Mouse (Mus musculus): ENCODE data around the gene Xlr3c. TPM values are rescaled to one million over a fixed set of nuclear protein-coding genes. Genes with fewer than 3 reads are reported as not detected.

Xlr3c gene
- polyA plus RNA-seq (2012; rRNA removed) = not detected in 2 replicates

DNA sequence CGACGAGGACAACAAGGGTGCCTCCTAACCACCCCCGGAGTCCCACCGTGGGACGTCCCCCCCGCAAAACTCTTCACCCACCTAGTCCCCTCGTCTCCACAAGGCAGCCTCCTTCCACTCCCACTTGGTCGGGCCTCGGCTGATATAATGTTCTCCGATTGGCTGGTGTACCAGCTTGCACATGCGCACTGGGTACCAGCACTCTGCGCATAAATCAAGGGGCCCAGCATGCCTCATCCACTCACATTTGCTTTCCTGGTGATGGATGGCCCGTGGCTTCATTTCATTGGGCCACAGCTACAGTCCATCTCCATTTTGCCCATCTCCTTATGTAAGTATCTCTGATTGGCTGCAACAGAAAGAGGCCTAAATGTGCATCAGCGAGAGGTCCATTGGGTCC is at the start of gene Xlr3c:
Gene Xlr3c, minus strand, starts transcription at position 121 of the 400 bp plus-strand sequence.

DNA sequence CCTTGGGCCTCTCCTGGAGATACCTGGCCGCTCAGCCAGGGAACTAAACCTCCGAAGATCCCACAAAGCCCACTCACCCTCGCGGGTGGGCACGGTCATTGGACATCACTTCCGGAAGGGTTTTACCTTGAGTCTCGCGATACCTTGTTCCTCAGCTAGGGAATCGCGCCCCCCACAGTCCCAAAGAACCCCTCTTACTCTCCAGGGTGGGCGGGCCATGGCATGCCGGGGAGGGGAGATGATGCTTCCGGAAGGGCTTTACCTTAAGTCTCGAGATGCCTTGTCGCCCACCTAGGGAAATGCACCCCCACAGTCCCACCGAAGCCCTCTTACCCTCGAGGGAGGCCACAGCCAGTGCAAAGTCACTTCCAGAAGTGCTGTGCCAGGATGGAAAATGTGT is 27.7 kb upstream of the Xlr3c start, which contains the start of the genes Xlr5a and Xlr5c:
Gene Xlr5a, minus strand, starts transcription at position 101 of the 400 bp plus-strand sequence.
Gene Xlr5c, minus strand, starts transcription at position 101 of the 400 bp plus-strand sequence.

DNA sequence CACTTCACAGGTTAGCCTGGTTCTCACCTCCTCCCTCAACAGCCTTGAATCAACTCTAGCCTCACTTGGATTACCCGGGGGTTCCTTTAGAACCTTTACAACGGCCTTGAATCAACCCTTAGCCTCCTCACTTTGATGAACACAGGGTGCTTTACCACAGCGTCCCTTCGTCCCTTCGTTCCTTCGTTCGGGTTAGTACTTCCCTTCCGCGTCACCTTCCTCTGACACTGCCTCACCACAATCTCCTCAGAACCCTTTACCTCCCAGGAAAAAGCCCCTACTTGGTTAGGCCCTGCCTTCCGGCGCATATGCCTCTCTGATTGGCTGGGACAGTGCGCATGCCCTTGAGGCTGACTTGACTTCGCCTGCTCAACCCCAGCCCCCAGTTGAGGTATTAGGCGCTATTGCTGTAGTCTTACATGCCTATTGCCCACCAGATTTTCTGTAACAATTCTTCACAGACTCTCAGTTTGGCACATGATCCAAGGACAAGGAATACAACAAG is 22.3 kb downstream of the Xlr3c start, which contains the start of gene Xlr4c:
Gene Xlr4c, minus strand, starts transcription at position 310 of the 505 bp plus-strand sequence.

DNA sequence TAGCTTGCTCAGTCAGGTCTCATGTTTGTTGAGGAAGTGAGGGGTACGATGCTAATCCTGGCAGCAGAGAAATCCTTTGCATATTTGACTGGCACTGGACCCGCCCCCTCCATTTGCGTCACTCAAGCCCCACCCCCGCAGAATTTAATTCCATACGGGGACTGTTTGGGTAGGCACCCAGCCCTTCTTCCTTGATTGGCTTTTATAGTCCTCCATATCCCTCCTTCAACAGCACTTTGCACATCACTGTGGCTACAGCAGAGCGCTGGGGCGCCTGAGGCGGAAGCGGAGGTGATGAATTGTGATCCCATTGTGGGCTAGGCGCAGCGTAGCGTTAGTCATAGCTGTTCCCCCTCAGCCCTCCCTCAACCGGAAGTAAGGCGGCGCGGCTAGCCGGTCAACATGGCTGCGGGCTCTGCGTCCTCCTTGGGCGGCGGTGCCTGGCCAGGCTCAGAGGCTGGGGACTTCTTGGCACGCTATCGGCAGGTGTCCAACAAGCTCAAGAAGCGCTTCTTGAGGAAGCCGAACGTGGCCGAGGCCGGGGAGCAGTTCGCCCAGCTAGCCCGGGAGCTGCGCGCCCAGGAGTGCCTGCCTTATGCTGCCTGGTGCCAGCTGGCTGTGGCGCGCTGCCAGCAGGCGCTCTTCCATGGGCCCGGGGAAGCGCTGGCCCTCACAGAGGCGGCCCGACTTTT is 37.1 kb downstream of the Xlr3c start, which contains the start of gene F8a:
Gene F8a, plus strand, starts transcription at position 378 of the 692 bp plus-strand sequence.

DNA sequence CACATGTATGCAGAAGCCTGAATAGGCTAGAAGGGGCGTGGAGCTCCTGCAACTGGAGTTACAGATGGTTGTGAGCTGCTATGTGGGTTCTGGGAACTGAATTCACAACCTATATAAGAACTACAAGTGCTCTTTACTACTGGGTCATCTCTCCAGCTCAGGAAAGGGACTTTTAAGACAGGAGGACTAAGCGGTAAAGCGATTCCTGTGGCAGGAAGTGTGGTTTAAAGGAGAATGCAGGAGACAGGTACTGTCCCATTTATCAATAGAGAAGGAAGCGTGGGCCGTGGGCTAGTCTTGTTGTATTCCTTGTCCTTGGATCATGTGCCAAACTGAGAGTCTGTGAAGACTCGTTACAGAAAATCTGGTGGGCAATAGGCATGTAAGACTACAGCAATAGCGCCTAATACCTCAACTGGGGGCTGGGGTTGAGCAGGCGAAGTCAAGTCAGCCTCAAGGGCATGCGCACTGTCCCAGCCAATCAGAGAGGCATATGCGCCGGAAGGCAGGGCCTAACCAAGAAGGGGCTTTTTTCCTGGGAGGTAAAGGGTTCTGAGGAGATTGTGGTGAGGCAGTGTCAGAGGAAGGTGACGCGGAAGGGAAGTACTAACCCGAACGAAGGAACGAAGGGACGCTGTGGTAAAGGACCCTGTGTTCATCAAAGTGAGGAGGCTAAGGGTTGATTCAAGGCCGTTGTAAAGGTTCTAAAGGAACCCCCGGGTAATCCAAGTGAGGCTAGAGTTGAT is 51.2 kb downstream of the Xlr3c start, which contains the start of gene Xlr4b:
Gene Xlr4b, plus strand, starts transcription at position 515 of the 746 bp plus-strand sequence.

Other genes starting within 250 kb of the Xlr3c start
- not detected in 2 replicates for gene Pnma5, start 228.3 kb downstream of the Xlr3c start, polyA plus RNA-seq (2012; rRNA removed)
- gene Pnma3, start 200.6 kb downstream of the Xlr3c start, polyA plus RNA-seq (2012; rRNA removed) = 0.05 and 0.08 TPM in 2 replicates
- gene Xlr4a, start 182.9 kb downstream of the Xlr3c start, polyA plus RNA-seq (2012; rRNA removed) = 0.13 TPM in 1 of 2 replicates, not detected in the other
- gene Xlr3a, start 168.3 kb downstream of the Xlr3c start, polyA plus RNA-seq (2012; rRNA removed) = 0.35 TPM in 1 of 2 replicates, not detected in the other
- gene Gm14685, start 148.3 kb downstream of the Xlr3c start, polyA plus RNA-seq (2012; rRNA removed) = not detected in 2 replicates
- not detected in 2 replicates for gene Xlr5b, start 116.6 kb downstream of the Xlr3c start, polyA plus RNA-seq (2012; rRNA removed)
- gene DXBay18, start 115.9 kb downstream of the Xlr3c start, polyA plus RNA-seq (2012; rRNA removed) = 0.06 TPM in 1 of 2 replicates, not detected in the other
- gene Spin2d, start 88.4 kb downstream of the Xlr3c start, polyA plus RNA-seq (2012; rRNA removed) = not detected in 2 replicates
- gene Xlr3b, start 73.2 kb downstream of the Xlr3c start, polyA plus RNA-seq (2012; rRNA removed) = 0.26 and 0.36 TPM in 2 replicates
- 0.15 TPM in 1 of 2 replicates, not detected in the other for gene Xlr4b, start 51.1 kb downstream of the Xlr3c start, polyA plus RNA-seq (2012; rRNA removed)
- 24.4 and 26.4 TPM in 2 replicates for gene F8a, start 37.1 kb downstream of the Xlr3c start, polyA plus RNA-seq (2012; rRNA removed)
- gene Xlr4c, start 22.3 kb downstream of the Xlr3c start, polyA plus RNA-seq (2012; rRNA removed) = not detected in 2 replicates
- not detected in 2 replicates for gene Xlr5a, start 27.6 kb upstream of the Xlr3c start, polyA plus RNA-seq (2012; rRNA removed)
- gene Xlr5c, start 27.6 kb upstream of the Xlr3c start, polyA plus RNA-seq (2012; rRNA removed) = not detected in 2 replicates
- not detected in 2 replicates for gene Gm45015, start 71.5 kb upstream of the Xlr3c start, polyA plus RNA-seq (2012; rRNA removed)
- gene Zfp275, start 77.2 kb upstream of the Xlr3c start, polyA plus RNA-seq (2012; rRNA removed) = 5.3 and 6.1 TPM in 2 replicates
- gene Gm18336, start 133.3 kb upstream of the Xlr3c start, polyA plus RNA-seq (2012; rRNA removed) = not detected in 2 replicates
- gene Zfp92, start 145.7 kb upstream of the Xlr3c start, polyA plus RNA-seq (2012; rRNA removed) = 0.14 and 0.17 TPM in 2 replicates
- 0.19 and 0.22 TPM in 2 replicates for gene Trex2, start 170.0 kb upstream of the Xlr3c start, polyA plus RNA-seq (2012; rRNA removed)
- 8.2 and 9.0 TPM in 2 replicates for gene Haus7, start 193.7 kb upstream of the Xlr3c start, polyA plus RNA-seq (2012; rRNA removed)
- 151 and 173 TPM in 2 replicates for gene Bgn, start 218.2 kb upstream of the Xlr3c start, polyA plus RNA-seq (2012; rRNA removed)
- 0.23 and 0.52 TPM in 2 replicates for gene Atp2b3, start 237.7 kb upstream of the Xlr3c start, polyA plus RNA-seq (2012; rRNA removed)